Mouse (Mus musculus) neural tube, embryonic 11.5 days (tissue): ENCODE measurements around the gene Gimd1. TPM values are rescaled to one million over a fixed set of nuclear protein-coding genes. Genes with fewer than 3 reads are reported as not detected.

ENCODE experiments used
- ATAC-seq: fragments of 200-750 bp; cut with Nextera tagmentation; 2 replicates; pipeline ENCODE4 v1.8.0; 2017; ENCODE audit warnings: moderate number of reproducible peaks, mild to moderate bottlenecking, moderate TSS enrichment, moderate library complexity; ENCODE audit not compliant: insufficient read depth, low FRiP score, low TSS enrichment
- DNase-seq: peaks from one replicate; pipeline ENCODE4 v3.0.0-alpha.2; 2015; ENCODE audit warnings: low spot score
- H3K27ac ChIP-seq: fragments of 300-500 bp; sonication (generic); 2 replicates; pipeline ENCODE4 v1.5.1; 2014; ENCODE audit warnings: low read depth, mild to moderate bottlenecking, low read length
- H3K27me3 ChIP-seq: fragments of 300-500 bp; sonication (generic); 2 replicates; pipeline ENCODE4 v1.6.1; 2014; ENCODE audit warnings: mild to moderate bottlenecking, low read length, mixed read lengths; ENCODE audit not compliant: control insufficient read depth, insufficient read depth
- H3K36me3 ChIP-seq: fragments of 300-500 bp; sonication (generic); 2 replicates; pipeline ENCODE4 v1.6.1; 2014; ENCODE audit warnings: mild to moderate bottlenecking, low read length, moderate library complexity, mixed read lengths; ENCODE audit not compliant: control insufficient read depth, insufficient read depth
- H3K4me1 ChIP-seq: fragments of 300-500 bp; sonication (generic); 2 replicates; pipeline ENCODE4 v1.6.1; 2014; ENCODE audit warnings: low read length, mixed read lengths; ENCODE audit not compliant: control insufficient read depth, insufficient read depth
- H3K4me2 ChIP-seq: fragments of 300-500 bp; sonication (generic); 2 replicates; pipeline ENCODE4 v1.6.1; 2014; ENCODE audit warnings: low read depth, mild to moderate bottlenecking, moderate library complexity
- H3K4me3 ChIP-seq: fragments of 300-500 bp; sonication (generic); 2 replicates; pipeline ENCODE4 v1.5.1; 2014; ENCODE audit warnings: low read depth, low read length
- H3K9ac ChIP-seq: fragments of 300-500 bp; sonication (generic); 2 replicates; pipeline ENCODE4 v1.6.1; 2014; ENCODE audit warnings: mild to moderate bottlenecking, low read length
- H3K9me3 ChIP-seq: fragments of 300-500 bp; sonication (generic); 2 replicates; pipeline ENCODE4 v1.6.1; 2016; ENCODE audit warnings: low read length; ENCODE audit not compliant: control insufficient read depth
- WGBS: fragments of 180-500 bp; shearing (Covaris S2); extraction: QIAGEN DNeasy Blood & Tissue Kit; methylation state at CpG from one replicate; pipeline ENCODE4 v1.1.7; 2014; 5-methylcytosine and 5-hydroxymethylcytosine counted together
- polyA plus RNA-seq: library from polyadenylated mRNA; unstranded; fragments of >200 nt; fragmentation: Nextera tagmentation; extraction: Ambion mirVana; gene quantifications from 2 replicates; pipeline ENCODE4 v1.2.1, GENCODE M21; 2014

Gene Gimd1
- polyA plus RNA-seq, 1 experiment from 2014 or later, result not detected

DNA sequence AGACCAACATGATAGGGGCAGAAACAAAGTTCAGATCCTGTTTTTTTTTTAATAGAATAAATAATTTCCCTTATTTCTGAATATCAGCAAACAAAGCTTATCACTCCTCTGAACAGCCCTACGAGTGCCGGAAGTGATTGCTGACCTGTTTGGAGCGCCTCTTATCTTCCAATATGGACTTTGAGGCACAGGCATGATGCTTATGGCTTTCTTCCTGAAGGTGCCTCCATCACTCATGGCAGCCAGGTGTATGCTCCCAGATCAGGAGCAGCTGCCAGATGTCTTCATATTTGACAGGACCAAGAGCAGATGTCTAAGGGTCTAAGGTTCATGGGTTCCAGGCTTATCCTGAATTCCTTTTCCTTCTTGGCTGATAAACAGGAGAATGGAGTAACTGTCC lies 7.5 kb downstream of the Gimd1 start:
- Histone ChIP-seq H3K9me3 (no peaks in the 10 kb centered on the region), H3K36me3 (no peaks in the 10 kb centered on the region), H3K9ac (no peak overlapping the region), H3K4me1 (no peaks in the 10 kb centered on the region), H3K27ac (no peak overlapping the region), H3K27me3 (no peaks in the 10 kb centered on the region), H3K4me3 (no peak overlapping the region), H3K4me2 (no peak overlapping the region)
- 92% methylated on average over 3 of the region's 3 CpGs for WGBS
- ATAC-seq (no peak), DNase-seq (no peak)

DNA sequence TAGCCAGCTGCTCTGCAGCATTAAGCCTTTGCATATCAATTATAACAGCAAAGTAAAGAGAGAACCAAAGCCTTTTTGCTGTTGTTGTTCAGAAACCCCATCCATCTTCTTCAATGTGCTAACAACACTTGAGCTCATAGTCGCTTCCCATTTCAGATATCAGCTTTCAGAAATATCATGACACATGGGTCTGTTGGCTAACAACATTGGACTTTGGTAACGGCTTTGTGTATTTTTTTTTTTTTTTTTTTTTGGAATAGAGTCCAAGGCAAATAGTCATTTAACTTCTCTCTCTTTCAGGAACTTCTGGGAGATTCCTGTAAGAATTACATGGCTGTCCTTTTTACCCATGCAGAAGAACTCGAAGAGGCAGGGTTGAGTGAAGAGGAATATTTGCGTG lies 14.5 kb downstream of the Gimd1 start:
- no peak for ATAC-seq
- H3K27me3 ChIP-seq, result no peaks in the 10 kb centered on the region
- H3K9me3 ChIP-seq, result no peaks in the 10 kb centered on the region
- H3K4me3 ChIP-seq, result no peak overlapping the region
- H3K9ac ChIP-seq, result no peak overlapping the region
- no peak overlapping the region for H3K4me2 ChIP-seq
- no peak for DNase-seq
- H3K27ac ChIP-seq, result no peak overlapping the region
- H3K36me3 ChIP-seq, result no peaks in the 10 kb centered on the region
- no peaks in the 10 kb centered on the region for H3K4me1 ChIP-seq
- whole genome bisulfite sequencing, result 85% methylated on average over 4 of the region's 4 CpGs

DNA sequence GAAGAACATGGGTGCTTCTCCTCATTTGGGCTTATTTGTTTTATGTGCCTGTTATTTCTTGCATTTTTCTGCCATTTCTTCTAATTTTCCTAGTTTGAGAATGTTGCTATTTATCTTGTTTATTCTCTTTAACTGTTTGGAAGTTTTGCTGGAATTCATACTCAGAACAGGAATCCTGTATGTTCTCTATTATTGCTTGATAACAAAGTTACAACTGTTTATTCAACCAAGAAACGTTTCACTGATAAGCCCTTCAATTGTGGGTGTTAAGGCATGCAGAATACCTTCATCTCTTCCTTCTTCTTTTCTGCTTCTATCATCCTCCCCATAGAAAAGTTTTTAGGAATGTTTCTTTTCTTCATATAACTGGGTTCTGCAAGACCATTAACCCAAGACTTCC lies 17.2 kb downstream of the Gimd1 start:
- Histone ChIP-seq H3K36me3 (no peaks in the 10 kb centered on the region), H3K9me3 (no peaks in the 10 kb centered on the region), H3K27me3 (no peaks in the 10 kb centered on the region), H3K27ac (no peak overlapping the region), H3K4me1 (no peaks in the 10 kb centered on the region), H3K4me2 (no peak overlapping the region), H3K4me3 (no peak overlapping the region), H3K9ac (no peak overlapping the region)
- 69% methylated on average over 1 of the region's 1 CpGs for WGBS
- no peak for ATAC-seq
- DNase-seq, result no peak

DNA sequence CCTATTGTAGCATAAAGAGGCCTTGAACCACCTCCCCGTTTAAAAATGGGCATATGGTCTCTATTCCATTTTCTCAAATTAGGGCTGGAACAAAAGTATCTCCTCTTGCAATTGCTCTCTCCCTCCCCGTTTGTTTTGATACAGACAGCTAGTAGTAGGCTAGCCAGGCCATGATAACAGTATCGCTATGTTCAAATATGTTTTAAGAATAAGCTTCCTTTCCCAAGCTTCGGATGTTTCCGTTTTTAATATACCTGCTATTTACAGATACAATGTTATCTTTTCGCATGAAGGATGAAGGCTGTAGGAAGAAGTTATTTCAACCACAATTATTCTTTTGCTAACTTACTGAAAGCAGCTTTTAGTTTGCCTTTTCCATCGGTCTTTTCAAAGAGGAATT lies 19.7 kb downstream of the Gimd1 start:
- no peaks in the 10 kb centered on the region for H3K36me3 ChIP-seq

DNA sequence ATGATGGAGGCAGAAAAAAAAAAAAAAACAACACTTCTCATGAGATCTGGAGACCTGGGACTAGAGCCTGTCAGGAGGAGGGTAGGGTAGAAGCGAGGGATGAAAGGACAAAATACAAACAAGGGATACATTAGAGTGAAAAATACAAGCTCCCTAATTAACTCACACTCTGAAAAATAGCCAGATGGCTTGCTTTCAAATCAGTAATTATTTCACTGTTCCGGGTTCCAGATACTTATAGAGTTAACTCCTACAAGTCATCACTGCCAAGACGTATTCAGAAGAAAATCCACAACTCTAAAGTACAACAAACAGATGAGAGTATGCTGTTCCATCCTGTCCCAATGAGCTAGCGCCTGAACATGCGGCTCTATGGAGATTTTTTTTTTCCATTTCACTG lies 20.6 kb downstream of the Gimd1 start:
- ATAC-seq (no peak), DNase-seq (no peak)
- WGBS, result 93% methylated on average over 5 of the region's 5 CpGs
- Histone ChIP-seq H3K36me3 (no peaks in the 10 kb centered on the region), H3K9me3 (no peaks in the 10 kb centered on the region), H3K4me1 (no peaks in the 10 kb centered on the region), H3K9ac (no peak overlapping the region), H3K4me2 (no peak overlapping the region), H3K27me3 (no peaks in the 10 kb centered on the region), H3K27ac (no peak overlapping the region), H3K4me3 (no peak overlapping the region)

More for the DNA sequence above, 19.7 kb downstream of the Gimd1 start:
- H3K9ac ChIP-seq, result no peak overlapping the region
- DNase-seq, result no peak
- no peak overlapping the region for H3K27ac ChIP-seq
- no peaks in the 10 kb centered on the region for H3K9me3 ChIP-seq
- WGBS, result 89% methylated on average over 7 of the region's 7 CpGs
- no peak overlapping the region for H3K4me3 ChIP-seq
- H3K4me1 ChIP-seq, result no peaks in the 10 kb centered on the region
- H3K4me2 ChIP-seq, result no peak overlapping the region
- H3K27me3 ChIP-seq, result no peaks in the 10 kb centered on the region
- ATAC-seq, result no peak

DNA sequence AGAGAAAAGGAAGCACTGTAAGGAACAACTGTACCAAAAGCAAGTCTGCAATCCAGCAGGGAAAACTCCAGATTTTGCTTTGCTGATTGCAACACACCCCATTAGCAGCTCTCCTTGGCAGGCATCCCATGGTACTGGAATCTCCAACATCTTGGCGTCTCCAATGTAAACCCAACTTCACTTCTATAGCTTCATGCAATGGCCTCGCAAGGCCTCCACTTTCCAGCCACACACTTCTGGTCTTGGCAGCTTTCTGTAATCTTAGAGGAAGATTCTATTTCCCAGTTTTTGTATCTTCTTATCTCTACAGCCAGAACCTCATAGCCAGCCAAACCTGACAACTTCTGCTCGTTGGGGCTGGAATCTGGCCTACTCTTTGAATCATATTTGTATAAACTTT lies 22.2 kb downstream of the Gimd1 start:
- H3K4me2 ChIP-seq, result no peak overlapping the region
- 82% methylated on average over 3 of the region's 3 CpGs for WGBS
- no peaks in the 10 kb centered on the region for H3K36me3 ChIP-seq
- H3K27me3 ChIP-seq, result no peaks in the 10 kb centered on the region
- no peak for DNase-seq
- ATAC-seq, result no peak
- H3K9ac ChIP-seq, result no peak overlapping the region
- no peak overlapping the region for H3K27ac ChIP-seq
- no peaks in the 10 kb centered on the region for H3K9me3 ChIP-seq
- no peaks in the 10 kb centered on the region for H3K4me1 ChIP-seq
- H3K4me3 ChIP-seq, result no peak overlapping the region

DNA sequence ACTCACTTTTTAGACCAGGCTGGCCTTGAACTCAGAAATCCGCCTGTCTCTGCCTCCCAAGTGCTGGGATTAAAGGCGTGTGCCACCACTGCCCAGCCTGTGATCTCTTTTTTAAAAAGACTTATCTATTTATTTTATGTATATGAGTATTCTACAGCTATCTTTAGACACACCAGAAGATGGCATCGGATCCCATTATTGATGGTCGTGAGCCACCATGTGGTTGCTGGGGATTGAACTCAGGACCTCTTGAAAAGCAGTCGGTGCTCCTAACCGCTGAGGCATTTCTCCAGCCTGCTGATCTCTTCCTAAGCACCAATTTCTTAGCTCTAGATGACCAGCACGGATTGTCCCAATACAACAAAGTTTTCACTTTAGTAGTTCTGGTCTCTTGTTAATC lies 24.3 kb downstream of the Gimd1 start:
- no peak for ATAC-seq
- H3K27me3 ChIP-seq, result no peaks in the 10 kb centered on the region
- no peaks in the 10 kb centered on the region for H3K9me3 ChIP-seq
- no peaks in the 10 kb centered on the region for H3K4me1 ChIP-seq
- H3K27ac ChIP-seq, result no peak overlapping the region
- H3K36me3 ChIP-seq, result no peaks in the 10 kb centered on the region
- 89% methylated on average over 7 of the region's 7 CpGs for WGBS
- DNase-seq, result no peak
- H3K9ac ChIP-seq, result no peak overlapping the region
- H3K4me3 ChIP-seq, result no peak overlapping the region
- no peak overlapping the region for H3K4me2 ChIP-seq

DNA sequence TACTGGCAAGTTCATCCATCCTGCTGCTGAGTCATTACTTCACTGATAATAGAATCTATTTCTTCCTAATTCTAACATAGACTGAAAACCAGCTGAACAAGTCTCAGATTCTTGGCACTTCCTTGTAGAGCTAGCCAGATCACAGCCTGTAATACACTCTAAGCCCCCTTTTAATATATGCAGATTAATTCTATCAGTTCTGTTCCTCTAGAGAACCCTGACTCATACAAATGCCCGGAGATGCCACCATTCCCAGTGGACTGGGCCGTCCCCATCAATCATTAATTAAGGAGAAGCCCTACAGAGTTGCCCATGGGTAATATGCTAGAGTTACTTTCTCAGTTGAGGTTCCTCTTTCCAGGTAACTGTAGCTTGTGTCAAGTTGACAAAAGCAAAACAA lies 26.3 kb downstream of the Gimd1 start:
- Histone ChIP-seq H3K4me3 (no peak overlapping the region), H3K27me3 (no peaks in the 10 kb centered on the region), H3K9me3 (no peaks in the 10 kb centered on the region), H3K4me1 (no peaks in the 10 kb centered on the region), H3K4me2 (no peak overlapping the region), H3K36me3 (peaks cover 2% of the 10 kb centered on the region; the same call in 1 of the 2 replicates), H3K9ac (no peak overlapping the region), H3K27ac (no peak overlapping the region)
- WGBS, result 84% methylated on average over 2 of the region's 2 CpGs
- DNase-seq (no peak), ATAC-seq (peak; percentile 31; the same call in 1 of the 2 replicates)

DNA sequence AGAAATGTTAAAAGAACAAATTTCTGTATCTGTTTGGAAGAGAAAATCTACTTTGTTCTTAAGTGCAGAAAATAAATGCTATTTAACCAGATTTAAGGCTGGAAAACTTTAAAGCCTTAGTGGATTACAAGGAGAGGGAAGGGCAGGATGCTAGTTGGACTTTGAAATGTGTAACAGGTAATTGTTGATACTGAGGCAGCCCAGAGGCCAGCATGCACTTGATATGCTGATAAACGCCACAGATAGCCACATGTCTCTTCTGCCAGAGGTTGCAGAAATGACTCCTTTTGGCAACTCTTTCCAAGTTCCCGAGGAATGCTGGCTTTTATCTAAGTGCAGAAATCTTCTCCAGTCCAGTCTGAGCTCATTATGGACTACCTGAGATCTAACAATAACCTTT lies 47.9 kb downstream of the Gimd1 start:
- no peak for DNase-seq
- no peaks in the 10 kb centered on the region for H3K27me3 ChIP-seq
- H3K9me3 ChIP-seq, result no peaks in the 10 kb centered on the region
- no peak overlapping the region for H3K27ac ChIP-seq
- H3K4me3 ChIP-seq, result no peak overlapping the region
- H3K4me1 ChIP-seq, result no peaks in the 10 kb centered on the region
- WGBS, result 90% methylated on average over 2 of the region's 2 CpGs
- no peak overlapping the region for H3K9ac ChIP-seq
- ATAC-seq, result no peak
- H3K36me3 ChIP-seq, result no peaks in the 10 kb centered on the region
- no peak overlapping the region for H3K4me2 ChIP-seq
